Mouse (Mus musculus) spleen, adult 2 months (tissue): ENCODE data around the gene Slc12a5.

ENCODE experiments used
- CTCF ChIP-seq: fragments of 200-500 bp; IDR thresholded peaks from 2 replicates; pipeline ENCODE4 v1.5.1; 2011; ENCODE audit warnings: mild to moderate bottlenecking, inconsistent platforms; ENCODE audit not compliant: insufficient read depth, insufficient read length, insufficient replicate concordance; ENCODE audit errors: extremely low read depth
- POLR2A ChIP-seq: fragments of 200-500 bp; IDR thresholded peaks from 2 replicates; pipeline ENCODE4 v1.6.1; 2011; ENCODE audit warnings: low read depth, low read length, inconsistent platforms

DNA sequence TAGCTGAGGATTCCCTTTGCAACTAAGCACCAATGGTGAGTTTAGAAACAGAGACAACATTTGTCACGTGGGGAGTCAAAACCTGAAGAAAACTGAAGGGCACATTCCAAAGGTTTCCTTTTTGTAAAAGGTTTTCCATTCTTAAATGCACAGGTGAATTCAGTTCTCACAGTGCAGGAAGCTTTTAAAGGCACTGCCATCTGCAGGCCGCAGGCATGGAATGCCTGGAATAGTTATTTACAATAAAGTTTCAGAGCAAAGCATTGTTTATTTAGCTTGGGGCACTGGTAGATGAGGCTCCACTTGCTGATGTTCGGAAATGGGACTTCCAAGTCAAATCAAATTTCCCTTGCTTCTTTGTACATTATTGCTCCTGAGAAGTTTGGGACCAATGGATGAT, 71.9 kb downstream of the Slc12a5 start:
- TF ChIP-seq POLR2A (no peak), CTCF (no peak)
